Mouse (Mus musculus): ENCODE measurements at regions not wholly inside any gene's neighbourhood (a gene's known extent, or its start where the extent isn't known, plus 50 kb on each side); places are given as distances from the start of the nearest gene placed in this dataset.

DNA sequence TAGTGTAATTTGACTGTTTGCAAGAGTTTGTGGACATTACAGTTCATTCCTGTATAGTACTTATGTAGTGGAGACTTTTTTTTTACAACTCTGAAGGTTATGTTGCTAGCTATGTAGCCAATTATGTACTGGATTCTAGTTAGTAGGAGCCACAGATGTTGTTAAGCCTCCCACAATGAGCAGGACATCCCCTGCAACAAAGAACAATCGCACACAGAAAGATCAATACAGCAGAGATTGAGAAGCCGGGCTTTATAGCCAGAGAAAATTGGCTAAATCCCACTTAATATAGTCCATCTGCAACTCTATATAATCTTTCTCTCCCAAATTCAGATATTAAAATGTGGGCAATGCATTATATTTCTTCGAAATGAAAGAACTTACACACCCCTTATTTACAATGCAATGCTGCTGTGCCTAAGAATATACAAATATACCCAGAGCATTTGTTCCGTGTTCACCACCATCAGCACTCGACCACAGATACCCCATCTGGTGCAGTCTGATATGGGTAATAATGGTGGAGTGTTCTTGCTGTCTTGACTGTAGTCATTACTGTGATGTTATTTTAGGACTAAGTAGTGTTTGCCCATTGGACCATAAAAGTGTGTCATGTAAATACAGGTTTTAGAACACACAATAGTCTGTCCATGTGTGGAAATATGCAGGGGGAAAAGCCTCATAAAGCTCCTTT lies 1351.9 kb upstream of the Zeb2 start:
- no peak for DNase-seq

DNA sequence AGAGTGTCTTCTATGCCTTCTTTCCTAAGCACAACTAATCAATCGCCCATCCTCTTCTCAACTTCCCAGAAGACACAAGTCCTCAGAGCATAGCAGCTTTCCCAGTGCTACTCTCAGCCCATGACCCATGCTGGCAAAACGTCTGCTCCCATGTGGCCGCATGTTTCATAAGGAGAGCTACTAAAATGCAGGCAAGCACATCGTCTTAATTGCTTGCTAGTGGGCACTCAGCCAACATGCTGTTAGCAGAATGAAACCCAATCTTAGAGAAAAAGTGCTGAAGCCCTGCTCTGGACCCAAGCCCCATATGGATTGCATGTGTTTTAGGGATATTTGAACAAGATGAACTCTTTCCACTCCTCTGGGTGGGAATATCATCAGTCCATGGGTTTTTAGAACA lies 1348.2 kb upstream of the Zeb2 start:
- no peak for DNase-seq

DNA sequence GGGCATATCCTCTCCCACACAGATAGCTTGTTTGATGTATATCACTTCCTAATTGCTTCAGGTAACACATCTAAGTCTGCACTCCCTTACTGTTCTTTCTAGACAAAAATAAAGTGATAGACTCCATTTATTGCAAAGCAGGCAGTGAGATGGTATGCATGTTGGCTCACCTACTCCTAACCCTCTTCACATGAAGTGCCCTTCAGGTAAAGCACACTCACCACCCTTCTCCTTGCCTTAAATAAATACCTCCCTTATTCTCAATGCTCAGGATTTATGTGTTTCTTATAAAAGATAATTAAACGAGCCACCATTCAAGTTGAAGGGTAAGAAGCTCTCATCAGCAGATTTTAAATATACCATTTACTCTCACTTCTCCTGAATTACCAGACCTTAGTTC lies 1347.7 kb upstream of the Zeb2 start:
- DNase-seq, result no peak

DNA sequence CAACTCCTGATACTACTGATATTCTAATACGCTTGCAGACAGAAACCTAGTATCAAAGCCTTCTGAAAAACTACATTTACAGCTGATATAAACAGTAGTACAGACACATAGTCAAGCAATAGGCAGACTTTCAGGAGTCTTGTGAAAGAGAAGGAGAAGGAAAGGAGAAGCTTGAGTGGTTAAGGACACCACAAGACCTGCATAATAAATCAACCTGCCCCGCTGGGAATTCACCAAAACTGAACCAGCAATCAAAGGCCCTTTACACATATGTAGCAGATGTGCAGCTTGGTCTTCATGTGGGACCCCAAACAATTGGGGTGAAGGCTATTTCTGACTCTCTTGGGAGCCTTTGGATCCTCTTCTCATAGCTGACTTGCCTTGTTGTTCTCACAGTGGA lies 1345.5 kb upstream of the Zeb2 start:
- no peak for DNase-seq

DNA sequence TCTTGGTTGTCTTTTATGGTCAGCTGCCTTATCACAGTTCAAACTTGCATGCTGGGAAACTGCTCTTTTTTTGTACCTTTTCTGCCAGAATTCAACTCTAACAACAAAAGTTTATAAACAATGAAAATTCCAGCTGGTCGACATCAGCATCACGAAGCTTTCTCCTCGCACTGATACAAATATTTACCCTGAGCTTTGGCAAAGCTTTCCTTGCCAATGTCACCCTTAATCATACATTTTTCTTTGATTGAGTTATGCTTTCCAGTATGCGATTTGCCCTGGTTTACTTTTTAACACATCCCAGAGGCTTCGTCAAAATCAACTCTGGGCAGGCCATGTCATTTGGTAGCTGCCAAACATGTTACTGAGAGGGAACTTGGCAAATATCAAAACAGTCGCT lies 1333.5 kb upstream of the Zeb2 start:
- no peak for DNase-seq

DNA sequence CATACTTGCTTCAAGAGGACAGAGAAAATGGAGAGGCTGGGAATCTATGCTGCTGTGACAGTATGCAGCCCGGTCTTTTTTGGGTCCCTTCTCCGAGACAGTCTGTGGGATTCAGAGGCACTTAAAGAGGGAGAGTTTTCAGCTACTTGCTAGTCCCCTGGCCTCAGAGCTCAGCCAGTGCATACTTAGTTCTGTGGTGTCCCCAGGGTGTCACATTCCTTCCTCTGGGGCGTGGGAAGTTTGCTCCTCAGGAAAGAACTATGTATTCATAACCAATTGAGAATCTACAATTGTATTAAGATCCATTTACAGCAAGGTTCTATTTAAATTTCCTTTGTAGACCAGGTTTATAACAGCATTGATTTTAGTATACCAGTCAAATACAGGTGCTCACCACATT lies 1328.1 kb upstream of the Zeb2 start:
- no peak for DNase-seq

DNA sequence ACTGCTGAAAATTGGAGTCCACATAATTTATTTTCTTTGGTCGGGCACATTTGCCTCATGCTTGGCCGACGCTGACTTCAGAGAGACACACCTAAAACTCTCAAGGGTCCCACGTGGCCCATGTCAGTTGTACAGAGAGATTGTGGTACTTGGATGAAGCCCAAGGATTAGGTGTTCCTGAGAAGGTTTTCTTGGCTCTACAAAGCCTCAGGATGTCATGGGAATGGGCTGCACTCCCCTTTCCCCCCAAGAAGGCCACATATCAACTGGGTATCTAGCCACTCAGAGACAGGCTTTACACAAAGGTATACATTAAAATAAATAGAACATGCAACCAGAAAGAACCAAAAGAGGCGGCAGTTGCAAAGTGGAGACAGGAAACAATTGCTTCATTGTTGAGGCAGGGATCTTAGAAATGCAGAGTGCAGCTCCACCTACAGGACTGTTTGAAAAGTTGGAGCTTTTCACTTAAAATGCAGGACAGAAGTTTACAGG lies 1326.5 kb upstream of the Zeb2 start:
- DNase-seq, result peak; percentile 35

DNA sequence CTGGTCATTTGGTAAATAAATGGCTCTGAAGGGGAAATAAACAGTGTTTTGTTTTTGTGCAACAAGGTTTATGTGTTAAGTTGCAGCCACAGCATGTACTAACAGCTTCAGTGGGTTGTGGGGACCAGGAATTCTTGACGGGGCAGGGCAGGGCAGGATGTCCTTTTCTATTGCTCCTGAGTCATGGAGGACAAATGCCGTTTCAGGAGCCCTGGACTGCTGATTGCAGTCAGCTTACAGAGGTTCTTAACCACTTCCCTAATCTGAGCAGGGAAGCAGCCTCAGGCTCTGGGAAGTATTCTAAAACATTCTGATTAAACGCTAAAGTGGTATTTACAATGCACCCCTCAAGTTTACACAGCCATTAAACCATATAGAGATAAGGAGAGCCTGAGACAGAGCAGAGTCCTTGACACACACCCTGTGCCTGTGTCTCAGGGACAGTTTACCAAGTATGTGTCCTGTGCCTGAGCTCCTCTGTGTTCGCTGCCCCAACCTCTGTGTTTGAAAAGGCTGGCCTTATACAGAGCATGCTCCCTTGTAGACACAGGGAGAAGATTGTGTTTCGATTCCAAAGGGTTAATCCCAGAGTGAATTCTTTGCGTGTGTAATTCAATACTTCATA lies 1326.0 kb upstream of the Zeb2 start:
- DNase-seq, result peak; percentile 7

DNA sequence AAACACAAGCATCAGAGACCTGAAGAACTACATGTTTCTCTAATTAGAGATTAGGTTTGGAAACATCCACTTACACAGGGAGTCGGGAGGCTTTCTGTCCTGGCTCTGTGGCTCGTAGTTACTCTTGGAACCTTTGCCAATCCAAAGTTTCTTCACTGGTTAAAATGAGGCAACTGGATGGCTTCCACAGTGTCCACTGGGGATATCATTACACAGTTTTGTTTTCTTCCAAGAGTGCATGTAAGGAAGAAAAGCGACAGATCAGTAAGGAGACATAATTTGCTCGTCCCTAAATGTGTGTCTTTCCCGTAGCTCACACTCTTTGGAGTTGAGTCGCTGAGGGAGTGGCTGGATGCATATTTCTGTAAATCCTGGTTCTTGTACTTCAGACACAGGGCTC lies 1325.4 kb upstream of the Zeb2 start:
- DNase-seq, result no peak

DNA sequence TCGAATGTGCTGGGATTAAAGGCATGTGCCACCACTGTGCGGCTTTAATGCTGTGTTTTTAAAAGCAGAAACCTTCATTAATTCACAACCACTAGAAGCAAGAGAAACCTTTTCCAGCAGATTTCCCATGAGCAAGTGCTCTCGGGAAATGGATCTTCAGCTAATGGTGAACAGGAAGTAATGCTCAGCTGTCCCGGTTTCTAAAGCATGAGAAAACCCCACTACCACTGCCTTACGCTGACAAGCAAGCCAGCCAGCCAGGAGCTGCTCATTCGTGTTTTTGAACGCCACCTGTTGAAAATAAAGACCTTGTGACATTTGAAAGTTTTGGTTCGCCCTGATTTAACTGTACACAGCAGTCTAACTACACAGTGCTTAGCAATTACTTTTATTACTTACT lies 1324.7 kb upstream of the Zeb2 start:
- no peak for DNase-seq

DNA sequence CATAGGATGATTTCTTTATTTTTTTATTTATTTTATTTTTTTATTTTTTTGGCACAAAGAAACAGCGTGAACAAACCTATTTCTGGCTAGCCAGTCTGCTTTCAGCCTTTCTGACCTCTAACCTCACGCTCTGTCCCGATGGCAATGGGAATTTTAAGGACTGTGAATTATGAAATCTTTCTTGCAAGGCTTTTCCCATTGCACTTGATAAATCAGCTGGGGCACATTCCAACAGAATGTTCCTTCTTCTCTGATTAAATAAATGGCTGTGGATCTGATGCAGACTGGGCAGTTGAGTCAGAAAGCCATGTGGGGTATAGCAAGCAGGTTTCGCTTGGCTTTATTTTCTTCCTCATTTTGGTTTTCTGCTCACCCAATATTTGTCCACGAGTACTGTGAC lies 1324.2 kb upstream of the Zeb2 start:
- no peak for DNase-seq

DNA sequence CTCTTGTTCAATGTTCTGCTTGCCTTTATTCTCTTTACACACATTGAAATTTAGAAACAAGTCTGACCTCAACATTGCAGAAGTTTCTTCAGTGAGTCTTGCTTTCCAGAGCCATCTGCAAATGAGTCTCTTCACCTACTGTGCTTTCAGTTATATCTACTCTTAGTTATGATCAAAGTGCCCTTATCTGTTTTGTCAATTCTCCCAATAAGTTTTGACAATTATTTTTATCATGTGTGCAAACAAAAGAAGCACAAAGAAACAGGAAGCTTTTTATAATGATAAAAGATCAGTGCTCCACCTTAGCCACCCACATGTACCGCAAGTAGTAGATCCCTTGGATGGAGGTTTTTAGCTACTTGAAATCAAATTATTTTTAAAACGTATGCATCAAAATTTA lies 1322.8 kb upstream of the Zeb2 start:
- DNase-seq, result no peak

DNA sequence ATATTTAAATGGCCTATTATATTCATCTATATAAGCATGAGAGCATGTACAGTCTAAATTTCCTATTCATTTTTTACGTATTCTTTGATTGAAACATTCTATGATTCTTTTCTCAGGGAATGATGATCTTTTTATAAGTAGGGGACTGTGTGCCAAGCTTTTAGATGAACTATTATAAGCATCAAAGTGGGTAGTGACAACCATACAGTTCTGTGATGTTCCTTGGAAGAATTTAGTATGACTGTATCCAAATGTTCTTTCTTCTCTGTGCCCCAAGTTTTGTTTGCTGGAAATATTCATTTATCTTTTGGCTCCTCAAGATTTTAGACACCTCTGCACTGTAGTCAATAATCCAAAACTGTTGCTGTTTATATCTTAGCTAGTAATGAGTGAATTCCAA lies 1301.1 kb upstream of the Zeb2 start:
- no peak for DNase-seq

DNA sequence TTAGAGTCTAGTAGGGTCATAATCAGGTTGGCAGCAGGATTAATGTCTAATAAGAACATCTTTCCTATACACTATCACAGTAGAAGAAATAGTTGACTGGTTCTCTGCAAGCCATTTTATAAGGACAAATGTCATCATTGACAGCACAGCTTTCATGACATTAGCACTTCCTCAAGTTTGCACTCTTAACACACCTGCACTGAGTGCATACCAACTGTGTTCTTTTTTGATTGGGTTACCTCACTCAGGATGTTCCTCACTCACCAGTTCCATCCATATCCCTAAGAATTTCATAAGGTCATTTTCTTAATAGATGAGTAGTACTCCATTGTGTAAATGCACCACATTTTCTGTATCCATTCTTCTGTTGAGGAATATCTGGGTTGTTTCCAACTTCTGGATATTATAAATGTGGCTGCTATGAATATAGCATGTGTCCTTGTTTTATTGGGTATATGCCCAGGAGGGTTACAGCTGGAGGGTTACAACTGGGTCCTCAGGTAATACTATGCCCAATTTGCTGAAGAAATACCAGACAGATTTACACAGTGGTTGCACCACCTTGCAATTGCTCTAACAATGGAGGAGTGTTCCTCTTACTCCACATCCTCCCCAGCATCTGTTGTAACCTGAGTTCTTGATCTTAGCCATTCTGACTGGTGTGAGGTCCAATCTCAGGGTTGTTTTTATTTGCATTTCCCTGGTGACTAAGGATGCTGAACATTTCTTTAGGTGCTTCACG lies 1285.3 kb upstream of the Zeb2 start:
- no peak for DNase-seq

DNA sequence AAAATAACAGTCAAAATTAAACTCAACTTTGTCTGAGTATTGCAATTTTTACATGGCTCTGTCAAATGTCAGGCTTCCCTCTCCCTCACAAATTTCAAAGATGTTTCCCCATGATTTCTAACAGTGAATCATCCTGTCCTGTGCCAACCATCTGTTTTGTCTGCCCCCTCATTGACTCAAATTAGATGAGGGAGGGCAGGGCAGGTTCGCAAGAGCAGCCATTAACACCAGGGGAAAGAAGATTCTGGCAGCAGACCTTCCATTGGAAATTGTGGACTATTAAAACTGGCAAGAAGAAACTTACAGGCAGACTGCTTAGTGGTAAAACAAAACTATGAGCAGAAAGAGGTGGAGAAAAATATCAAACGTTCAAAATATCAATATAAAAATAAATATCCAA lies 1277.0 kb upstream of the Zeb2 start:
- DNase-seq, result no peak

DNA sequence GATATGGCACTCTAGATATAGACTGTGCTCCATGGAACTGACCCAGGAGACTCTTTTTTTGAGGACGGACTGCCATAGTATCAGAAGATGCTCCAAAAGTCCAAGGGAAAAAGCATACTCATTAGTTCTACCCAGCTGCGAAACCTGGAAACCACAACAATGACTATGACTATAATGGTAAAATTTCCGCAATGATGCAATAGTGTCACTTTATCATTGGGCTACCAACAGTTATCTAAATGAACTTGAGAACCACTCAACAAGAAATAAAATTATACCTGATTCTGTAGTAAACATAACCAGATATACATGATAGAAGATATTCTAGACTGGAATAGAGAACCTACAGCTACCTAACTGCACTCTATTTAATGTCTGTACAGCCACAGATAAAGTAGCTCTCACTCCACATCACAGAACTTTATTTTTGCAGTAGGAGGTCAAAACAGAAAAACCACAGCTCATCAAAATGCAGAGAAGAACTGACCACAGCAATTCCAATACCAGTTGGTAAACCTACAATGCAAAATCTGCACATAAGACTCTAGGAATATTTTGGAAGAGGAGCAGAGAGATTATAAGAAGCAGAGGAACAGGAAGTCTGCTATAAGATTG lies 1255.8 kb upstream of the Zeb2 start:
- no peak for DNase-seq

DNA sequence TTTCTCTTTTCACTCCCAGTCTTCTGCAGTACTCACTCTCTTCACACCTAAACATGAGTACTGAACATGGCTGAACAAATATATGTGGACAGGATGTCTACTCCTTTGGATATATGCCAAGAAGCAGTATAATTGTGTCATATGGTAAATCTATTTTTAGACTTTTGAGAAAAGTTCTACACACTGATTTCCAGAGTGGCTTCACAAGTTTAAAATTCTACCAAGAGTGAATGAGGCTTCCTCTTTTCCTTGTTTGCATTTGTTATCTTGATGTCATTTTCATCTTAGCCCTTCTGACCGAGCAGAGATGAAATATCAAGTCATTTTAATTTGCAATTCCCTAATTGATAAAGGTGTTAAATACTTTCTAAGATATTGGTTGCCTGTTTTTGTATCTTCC lies 1254.6 kb upstream of the Zeb2 start:
- DNase-seq, result no peak

DNA sequence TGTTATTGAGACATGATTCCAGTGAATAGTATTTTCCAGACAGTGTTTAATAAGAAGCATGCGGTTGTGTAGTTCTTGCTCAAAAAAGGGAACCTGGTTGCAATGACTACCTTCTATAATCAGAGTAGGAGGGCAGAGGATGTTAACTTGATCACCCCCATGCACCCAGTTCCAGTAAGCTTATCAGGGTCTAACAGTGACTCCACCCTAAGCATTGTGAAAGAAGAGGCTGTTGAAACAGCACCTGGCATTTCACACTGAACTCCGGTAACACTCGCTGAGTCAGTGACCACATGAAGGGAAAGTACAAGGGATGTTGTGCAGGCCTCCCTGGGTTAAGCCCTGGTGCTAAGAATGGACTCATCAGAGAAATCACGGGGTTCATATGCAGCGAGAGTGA lies 1253.8 kb upstream of the Zeb2 start:
- peak; percentile 31 for DNase-seq

DNA sequence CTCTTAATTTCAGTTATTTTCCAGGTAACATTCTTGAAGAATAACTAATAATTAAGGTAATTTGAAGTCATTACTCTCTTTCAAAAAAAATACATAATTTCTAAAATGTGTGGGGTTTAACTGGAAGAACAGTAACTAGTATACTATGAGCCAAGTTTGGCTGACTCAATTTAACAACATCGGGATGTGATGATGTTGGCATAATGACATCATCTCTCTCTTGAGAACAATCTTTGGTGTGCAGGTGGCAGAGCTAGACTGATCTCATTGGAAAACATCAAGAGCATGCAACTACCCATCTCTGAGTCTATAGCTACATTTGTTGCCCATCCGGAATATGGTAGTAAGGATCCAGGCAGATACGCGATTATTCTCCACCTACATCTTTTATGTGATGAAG lies 1251.7 kb upstream of the Zeb2 start:
- no peak for DNase-seq

DNA sequence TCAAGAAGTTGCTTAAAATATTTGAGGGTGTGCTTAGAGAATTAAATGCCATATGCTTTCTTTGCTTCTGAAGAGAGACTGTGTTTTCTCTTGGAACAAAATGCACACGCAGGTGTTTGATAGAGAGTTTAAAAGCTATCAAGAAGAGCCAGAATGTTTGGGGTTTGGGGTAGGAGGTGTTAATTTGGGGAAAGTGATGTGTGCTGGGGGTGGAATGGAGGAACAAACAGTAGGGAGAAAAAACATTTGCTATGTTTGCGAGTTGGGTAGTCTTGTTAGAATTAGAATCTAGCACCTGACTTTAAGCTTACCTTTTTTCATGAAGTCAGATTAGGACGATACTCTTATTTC lies 1248.9 kb upstream of the Zeb2 start:
- no peak for DNase-seq

DNA sequence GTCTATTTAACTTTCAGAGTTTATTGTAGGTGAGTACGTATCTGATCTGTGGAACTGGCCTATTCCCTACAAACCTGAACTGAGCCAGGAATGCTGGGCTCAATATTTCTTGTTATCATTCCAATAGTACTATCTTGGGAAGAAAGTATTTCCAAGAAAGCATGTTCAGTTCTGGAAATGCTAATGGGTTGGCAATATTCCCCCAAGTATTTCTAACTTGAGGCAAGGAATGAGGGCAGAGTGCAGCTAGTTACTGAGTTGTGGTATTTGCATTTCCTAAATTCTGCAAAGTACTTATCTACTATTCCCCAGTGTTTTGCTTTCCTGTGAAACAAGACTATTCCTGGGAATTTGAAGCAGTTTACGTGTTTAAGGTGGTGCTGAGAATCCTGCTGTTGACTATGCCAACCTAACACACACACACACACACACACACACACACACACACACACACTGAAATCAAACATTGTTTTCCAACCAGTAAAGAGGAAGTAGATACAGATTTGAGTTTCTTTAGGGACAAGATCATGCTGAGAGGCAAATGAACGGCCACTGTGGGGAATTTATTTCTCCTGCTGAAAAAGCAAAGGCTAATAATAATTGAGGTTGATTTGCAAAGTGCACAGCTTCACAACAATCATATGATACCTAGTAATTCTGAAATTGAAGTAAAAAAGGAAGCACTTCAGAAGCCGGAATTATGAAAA lies 1248.4 kb upstream of the Zeb2 start:
- no peak for DNase-seq

DNA sequence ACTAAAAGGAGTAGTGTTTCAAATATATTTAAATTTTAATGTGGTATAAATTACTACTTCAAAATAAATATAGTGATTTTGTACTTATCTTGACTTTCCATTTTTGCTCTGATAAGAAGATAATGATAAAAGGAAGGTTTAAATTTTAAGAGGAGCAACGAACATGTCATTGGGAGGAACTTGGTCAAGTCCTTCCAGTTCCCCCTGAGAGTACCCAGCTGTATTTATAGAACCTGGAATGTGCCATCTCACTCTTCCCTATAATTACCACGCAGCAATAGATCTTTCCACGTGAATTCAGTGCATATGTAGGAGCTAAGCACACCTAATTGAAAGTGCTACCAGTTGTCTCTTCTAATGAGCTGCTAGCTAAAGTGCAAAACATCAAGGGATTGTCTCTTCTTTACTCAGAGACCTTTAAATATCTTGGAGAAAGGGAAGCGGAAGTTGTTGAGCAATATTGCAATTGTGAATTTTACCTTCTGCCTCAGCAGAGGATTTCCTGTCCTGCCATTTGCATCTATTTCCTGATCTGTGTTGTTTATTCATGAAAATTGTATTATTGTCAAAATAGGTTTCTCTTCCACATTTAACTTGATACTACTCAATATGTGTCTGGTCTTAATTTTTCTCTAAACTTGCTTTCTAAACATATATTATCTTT lies 1243.0 kb upstream of the Zeb2 start:
- no peak for DNase-seq

DNA sequence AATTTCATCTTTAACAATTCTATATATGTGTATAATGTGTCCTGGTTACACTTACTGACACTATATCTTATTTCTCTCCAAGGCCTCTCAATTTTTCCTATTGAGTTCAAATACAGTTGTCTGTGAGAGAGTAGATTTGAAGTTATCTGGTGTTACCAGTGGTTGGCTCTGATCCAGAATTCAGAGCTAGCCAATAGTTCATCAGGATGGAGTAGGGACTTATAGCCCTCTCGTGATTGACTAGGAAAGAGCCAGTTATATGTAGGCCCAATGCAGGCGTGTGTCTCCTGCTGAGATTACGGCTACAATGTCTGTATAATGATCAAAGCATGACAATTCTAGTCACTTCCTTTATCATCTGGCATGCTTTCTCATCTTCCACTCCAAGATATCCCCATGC lies 1241.0 kb upstream of the Zeb2 start:
- no peak for DNase-seq
